Mouse (Mus musculus): ENCODE results near the gene Adgrg5. TPM values are rescaled to one million over a fixed set of nuclear protein-coding genes. Genes with fewer than 3 reads are reported as not detected.
A peak's percentile ranks its signal among the peaks of the same experiment; 100 is the strongest.

The Adgrg5 gene
- total RNA-seq, 2 experiments from 2014 or later: not detected

- no peak for DNase-seq (ENCODE audit: low spot score in 2 of 2)
Measured at GRCm38 (mm10) chr8:94967071-94967470, 43.6 kb downstream of the Adgrg5 start.

DNA sequence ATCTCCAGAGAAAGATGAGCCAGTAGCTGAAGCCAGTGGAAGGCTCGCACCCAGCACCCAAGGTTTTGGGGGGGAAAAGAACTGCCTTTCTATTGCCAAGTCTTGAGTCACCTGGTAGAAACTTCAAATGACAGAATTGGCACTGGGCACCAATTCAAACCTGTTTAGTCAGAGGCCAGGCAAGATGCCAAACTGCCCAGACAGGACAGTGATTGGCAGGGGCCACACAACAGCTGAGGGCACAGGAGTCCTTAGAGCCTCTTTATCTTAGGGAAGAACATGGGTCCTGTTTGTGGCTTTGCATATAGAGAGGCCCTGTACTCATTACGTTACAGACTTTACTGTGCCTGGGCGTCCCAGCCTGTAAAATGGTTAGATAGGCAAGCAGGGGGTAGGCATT is 44.1 kb downstream of the Adgrg5 start:
- DNase-seq (ENCODE audit: low spot score in 2 of 2): no peak

GRCm38 (mm10) chr8:94973270-94973669 is 49.8 kb downstream of the Adgrg5 start:
- DNase-seq (ENCODE audit: low spot score in 2 of 2): no peak

- DNase-seq (ENCODE audit: low spot score in 2 of 2): no peak
Measured at GRCm38 (mm10) chr8:94973786-94974185, 50.3 kb downstream of the Adgrg5 start.

GRCm38 (mm10) chr8:94974467-94975165 is 51.1 kb downstream of the Adgrg5 start, which contains the start of gene Adgrg1:
Gene Adgrg1, plus strand, starts transcription at chr8:94974751.
- no peak for DNase-seq (ENCODE audit: low spot score in 2 of 2)

- DNase-seq (ENCODE audit: low spot score in 2 of 2): no peak
Measured at GRCm38 (mm10) chr8:94976651-94977417, 53.3 kb downstream of the Adgrg5 start.

DNA sequence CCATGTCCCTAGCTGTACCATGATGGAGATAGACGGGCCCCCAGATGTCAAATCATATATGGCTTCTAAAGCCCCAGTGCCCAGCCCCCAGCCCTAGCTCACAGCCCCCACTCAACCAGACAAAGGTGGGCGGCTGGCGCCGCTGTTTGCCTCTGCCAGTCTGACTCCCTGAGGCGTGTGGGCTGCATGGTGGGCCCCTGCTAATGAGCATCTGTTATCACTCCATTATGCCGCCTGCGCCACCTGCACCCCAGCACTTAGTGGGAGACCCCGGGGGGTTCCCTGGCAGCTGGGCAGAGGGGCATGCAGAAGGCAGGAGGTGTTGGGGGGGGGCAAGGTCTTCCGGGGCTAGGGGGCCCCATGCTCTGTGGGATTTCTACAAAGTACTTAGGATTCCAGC is 54.6 kb downstream of the Adgrg5 start:
- DNase-seq (ENCODE audit: low spot score in 2 of 2): no peak

GRCm38 (mm10) chr8:94978593-94979319 is 55.3 kb downstream of the Adgrg5 start:
- no peak for DNase-seq (ENCODE audit: low spot score in 2 of 2)

GRCm38 (mm10) chr8:94980176-94980575 is 56.7 kb downstream of the Adgrg5 start:
- DNase-seq (ENCODE audit: low spot score in 2 of 2): no peak

- DNase-seq (ENCODE audit: low spot score in 2 of 2): no peak
Measured at GRCm38 (mm10) chr8:94980976-94981375, 57.5 kb downstream of the Adgrg5 start.

- DNase-seq (ENCODE audit: low spot score in 2 of 2): no peak
Measured at GRCm38 (mm10) chr8:94981848-94982247, 58.4 kb downstream of the Adgrg5 start.

- DNase-seq (ENCODE audit: low spot score in 2 of 2): no peak
Measured at GRCm38 (mm10) chr8:94983146-94983545, 59.7 kb downstream of the Adgrg5 start.

DNA sequence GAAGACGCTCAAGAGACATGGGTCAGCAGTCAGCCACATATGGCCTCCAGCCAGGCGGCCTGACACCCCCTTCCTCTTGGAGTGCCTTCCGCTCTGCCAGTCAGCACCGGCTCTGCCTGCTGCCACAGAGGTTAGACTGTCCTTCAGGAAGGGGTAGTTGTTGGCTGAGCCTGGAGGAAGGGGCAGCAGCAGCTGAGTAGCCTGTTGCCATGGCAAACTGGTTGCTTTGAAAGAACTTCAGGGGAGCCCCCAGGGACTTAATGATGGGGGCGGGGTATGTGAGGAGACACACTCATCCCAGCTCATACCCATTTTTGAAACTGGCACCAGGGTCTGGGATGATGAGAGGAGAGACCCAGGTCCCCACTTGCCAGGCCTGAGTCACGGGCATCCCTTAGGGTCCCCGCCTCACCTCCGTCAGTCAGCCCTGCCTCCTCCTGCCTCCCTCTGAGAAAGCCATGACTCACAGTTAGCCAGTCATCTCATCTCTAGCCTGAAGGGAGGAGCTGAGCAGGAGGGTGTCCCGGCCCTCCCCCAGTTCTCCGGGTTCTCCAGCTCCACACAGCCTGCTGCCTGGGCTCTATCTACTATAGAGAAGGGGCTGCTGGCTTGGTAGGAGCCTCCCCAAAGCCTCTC is 60.5 kb downstream of the Adgrg5 start:
- peak; percentile 47 to 65 for DNase-seq (ENCODE audit: low spot score in 2 of 2)

GRCm38 (mm10) chr8:94985023-94985422 is 61.5 kb downstream of the Adgrg5 start:
- no peak for DNase-seq (ENCODE audit: low spot score in 2 of 2)

DNA sequence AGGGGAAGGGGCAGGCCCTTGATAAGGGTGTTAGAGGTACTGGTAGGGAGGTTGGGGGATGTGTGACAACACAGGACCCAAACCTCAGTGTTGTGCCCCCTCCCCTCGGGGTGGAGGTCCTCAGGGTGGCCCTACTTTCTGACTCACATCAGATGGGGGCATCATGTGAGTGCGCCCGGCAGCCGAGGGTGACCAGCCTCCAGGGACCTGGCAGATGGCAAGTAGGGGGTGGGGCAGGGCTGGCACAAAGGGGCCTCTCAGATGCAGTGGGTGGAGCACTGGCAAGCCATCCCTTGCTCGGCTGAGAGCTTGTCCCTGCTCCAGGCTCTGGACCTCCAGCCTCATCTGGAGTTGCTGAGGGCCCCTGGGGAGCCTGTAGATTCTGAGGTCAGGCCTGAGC is 63.2 kb downstream of the Adgrg5 start:
- peak; percentile 20 to 33 for DNase-seq (ENCODE audit: low spot score in 2 of 2)

DNA sequence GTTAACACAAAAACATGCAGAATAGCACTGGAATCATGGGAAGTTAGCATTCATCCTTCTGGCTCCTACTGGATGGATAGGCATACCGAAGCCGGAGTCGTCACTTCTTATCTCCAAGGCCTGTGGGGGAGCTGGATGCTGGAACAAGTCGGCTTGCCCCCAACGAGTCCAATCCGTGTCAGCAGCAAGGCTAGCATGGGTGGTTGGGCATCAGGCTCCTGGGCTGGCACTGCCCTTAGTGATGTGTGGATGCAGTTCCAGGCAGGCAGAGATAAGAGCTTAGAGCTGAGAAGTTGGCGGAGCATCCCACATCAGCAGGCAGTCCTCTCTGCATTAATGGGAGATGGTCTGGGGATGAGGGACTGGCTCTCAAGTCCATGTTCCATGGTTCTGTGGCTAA is 64.1 kb downstream of the Adgrg5 start:
- no peak for DNase-seq (ENCODE audit: low spot score in 2 of 2)

GRCm38 (mm10) chr8:94988619-94989018 is 65.1 kb downstream of the Adgrg5 start:
- no peak for DNase-seq (ENCODE audit: low spot score in 2 of 2)

DNA sequence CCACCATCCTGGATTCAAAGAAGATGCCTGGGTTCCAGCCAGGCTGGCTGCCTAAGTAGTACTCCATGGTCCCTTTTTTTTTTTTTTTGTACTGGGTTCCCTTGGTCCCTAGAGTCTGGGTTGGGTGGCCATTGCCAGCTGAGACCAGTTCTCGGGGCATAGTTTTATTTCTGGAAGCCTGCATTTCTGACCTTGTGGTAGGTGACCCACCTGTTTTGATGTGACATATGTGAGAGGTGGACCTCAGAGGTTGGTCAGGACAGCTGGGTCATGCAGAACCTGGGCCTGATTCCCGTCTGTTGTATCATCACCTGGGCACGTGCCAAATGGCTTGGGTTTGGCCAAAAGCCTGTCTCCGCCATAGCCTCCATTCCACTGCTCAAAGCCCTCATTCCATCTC is 66.2 kb downstream of the Adgrg5 start:
- no peak for DNase-seq (ENCODE audit: low spot score in 2 of 2)

GRCm38 (mm10) chr8:94990598-94991453 is 67.3 kb downstream of the Adgrg5 start:
- no peak for DNase-seq (ENCODE audit: low spot score in 2 of 2)

GRCm38 (mm10) chr8:94991454-94991994 is 68.0 kb downstream of the Adgrg5 start:
- no peak for DNase-seq (ENCODE audit: low spot score in 2 of 2)
